ENCODE assay signal across 30 mouse cellular contexts in genomic region chr5:137928439-137928838, GRCm38 (mm10). TPM values are rescaled to one million over a fixed set of nuclear protein-coding genes. Genes with fewer than 3 reads are reported as not detected.
A peak's percentile ranks its signal among the peaks of the same experiment; 100 is the strongest.
DNase-seq lines count a peak whose midpoint lies in the region; ATAC-seq and TF ChIP-seq lines count a peak whose summit lies in the region.
"Had no signal": no experiment of that assay in that cellular context is flagged by ENCODE, and none has a peak within 500 bp of the region (broad histone marks: within the 10 kb centered on the region; RNA-seq: fewer than 3 reads in every experiment).

No protein-coding gene starts in this region.

- H3K9ac ChIP-seq in intestine, embryonic 15.5 days = no peak overlapping the region
- H3K9ac ChIP-seq in intestine, postnatal 0 days (ENCODE audit: low read depth, low read length) = 0 out of 2 replicates have a peak overlapping the region, but pooled peaks have one; percentile 19
- H3K9ac ChIP-seq in heart, embryonic 11.5 days (ENCODE audit: low read depth, low read length) = no peak overlapping the region
- H3K9ac ChIP-seq: embryonic facial prominence, embryonic 13.5 days; embryonic facial prominence, embryonic 15.5 days; forebrain, embryonic 12.5 days had no signal

- ATAC-seq in intestine, embryonic 15.5 days = 0 out of 2 replicates have a peak, but pooled peaks have one; percentile 43
- peak; percentile 86 for ATAC-seq in intestine, postnatal 0 days
- ATAC-seq in heart, embryonic 11.5 days (replicated peaks; ENCODE audit: insufficient number of reproducible peaks, low FRiP score, low TSS enrichment) = no peak
- ATAC-seq: activated CD4-positive, CD25-positive, alpha-beta regulatory T cell, adult 4 months; CD4-positive, CD25-positive, alpha-beta regulatory T cell, adult 4 months; forebrain, embryonic 14.5 days; forebrain, embryonic 16.5 days; Patski had no signal

- no peak overlapping the region for H3K4me2 ChIP-seq in intestine, embryonic 15.5 days (replicated peaks)
- peak overlapping the region; percentile 51 for H3K4me2 ChIP-seq in intestine, postnatal 0 days (replicated peaks; ENCODE audit: low read depth)
- H3K4me2 ChIP-seq in heart, embryonic 11.5 days = no peak overlapping the region
- H3K4me2 ChIP-seq: embryonic facial prominence, embryonic 13.5 days; embryonic facial prominence, embryonic 15.5 days; forebrain, embryonic 12.5 days had no signal

- DNase-seq in R1 (ENCODE audit: low read depth, low spot score) = peak; percentile 39
- DNase-seq in midbrain, embryonic 10.5 days (ENCODE audit: low spot score) = no peak
- no peak for DNase-seq in right cerebral cortex, adult 18-20 months
- DNase-seq in c-Kit-positive CD71-positive TER-119-positive erythroid progenitor cells, embryonic 14.5 days (ENCODE audit: low spot score) = no peak
- DNase-seq: adrenal gland, adult 8-10 months; adrenal gland, postnatal 14 days; adrenal gland, postnatal 36 days; B cell, adult 2 months; cerebellum, adult 11 months; cerebellum, adult 18-20 months; cerebellum, adult 8-10 months; cerebellum, adult 9-11 months; cerebellum, postnatal 14 days; cerebellum, postnatal 36 days had no signal

- H3K36me3 ChIP-seq in E14TG2a.4 (ENCODE audit: insufficient read depth, low read length) = no peaks in the 10 kb centered on the region
- no peaks in the 10 kb centered on the region for H3K36me3 ChIP-seq in intestine, embryonic 15.5 days
- H3K36me3 ChIP-seq in intestine, postnatal 0 days (ENCODE audit: control insufficient read depth, insufficient read depth) = no peaks in the 10 kb centered on the region
- H3K36me3 ChIP-seq in midbrain, embryonic 10.5 days = no peaks in the 10 kb centered on the region
- no peaks in the 10 kb centered on the region for H3K36me3 ChIP-seq in heart, embryonic 11.5 days (ENCODE audit: control insufficient read depth, insufficient read depth, low read length)
- H3K36me3 ChIP-seq: embryonic facial prominence, embryonic 13.5 days; embryonic facial prominence, embryonic 15.5 days; forebrain, embryonic 10.5 days; forebrain, embryonic 12.5 days; G1E had no signal

- 68% methylated on average over 11 of the region's 11 CpGs for WGBS in intestine, embryonic 15.5 days
- WGBS in intestine, postnatal 0 days = 46% methylated on average over 11 of the region's 11 CpGs
- 84% methylated on average over 11 of the region's 11 CpGs for WGBS in midbrain, embryonic 10.5 days
- 75% methylated on average over 11 of the region's 11 CpGs for WGBS in heart, embryonic 11.5 days (ENCODE audit: insufficient replicate concordance)

- peaks cover 44% of the 10 kb centered on the region for H3K4me1 ChIP-seq in E14TG2a.4 (replicated peaks; ENCODE audit: low read depth, low read length)
- H3K4me1 ChIP-seq in intestine, embryonic 15.5 days (replicated peaks) = no peaks in the 10 kb centered on the region
- no peaks in the 10 kb centered on the region; the same call in 1 of the 2 replicates for H3K4me1 ChIP-seq in intestine, postnatal 0 days (replicated peaks; ENCODE audit: control insufficient read depth, insufficient read depth, low read length)
- H3K4me1 ChIP-seq in midbrain, embryonic 10.5 days = no peaks in the 10 kb centered on the region
- H3K4me1 ChIP-seq in heart, embryonic 11.5 days (ENCODE audit: control insufficient read depth, insufficient read depth, low read length) = no peaks in the 10 kb centered on the region
- H3K4me1 ChIP-seq: embryonic facial prominence, embryonic 13.5 days; embryonic facial prominence, embryonic 15.5 days; forebrain, embryonic 10.5 days; forebrain, embryonic 12.5 days had no signal

- peak overlapping the region; percentile 26; the same call in 1 of the 2 replicates for H3K4me3 ChIP-seq in E14TG2a.4 (replicated peaks; ENCODE audit: low read length)
- no peak overlapping the region for H3K4me3 ChIP-seq in intestine, embryonic 15.5 days (replicated peaks)
- H3K4me3 ChIP-seq in intestine, postnatal 0 days (ENCODE audit: low read depth, low read length) = peak overlapping the region; percentile 6; the same call in 1 of the 2 replicates
- no peak overlapping the region for H3K4me3 ChIP-seq in midbrain, embryonic 10.5 days
- no peak overlapping the region for H3K4me3 ChIP-seq in heart, embryonic 11.5 days (ENCODE audit: low read depth, low read length)
- H3K4me3 ChIP-seq: embryonic facial prominence, embryonic 13.5 days; embryonic facial prominence, embryonic 15.5 days; erythroblast, embryonic 14.5 days; forebrain, embryonic 10.5 days; forebrain, embryonic 12.5 days had no signal

- H3K9me3 ChIP-seq in E14TG2a.4 (ENCODE audit: low read length) = no peaks in the 10 kb centered on the region
- H3K9me3 ChIP-seq in intestine, embryonic 15.5 days = no peaks in the 10 kb centered on the region
- H3K9me3 ChIP-seq in intestine, postnatal 0 days (ENCODE audit: control insufficient read depth) = no peaks in the 10 kb centered on the region
- H3K9me3 ChIP-seq in midbrain, embryonic 10.5 days (replicated peaks) = no peaks in the 10 kb centered on the region
- H3K9me3 ChIP-seq in heart, embryonic 11.5 days (replicated peaks; ENCODE audit: control insufficient read depth, low read length) = no peaks in the 10 kb centered on the region
- H3K9me3 ChIP-seq: embryonic facial prominence, embryonic 13.5 days; embryonic facial prominence, embryonic 15.5 days; forebrain, embryonic 10.5 days; forebrain, embryonic 12.5 days; G1E had no signal

- H3K27ac ChIP-seq in intestine, embryonic 15.5 days = 0 out of 2 replicates have a peak overlapping the region, but pooled peaks have one; percentile 4
- H3K27ac ChIP-seq in intestine, postnatal 0 days (ENCODE audit: low read depth, low read length) = peak overlapping the region; percentile 75
- no peak overlapping the region for H3K27ac ChIP-seq in midbrain, embryonic 10.5 days (replicated peaks)
- no peak overlapping the region for H3K27ac ChIP-seq in heart, embryonic 11.5 days (ENCODE audit: low read depth, low read length)
- H3K27ac ChIP-seq: embryonic facial prominence, embryonic 13.5 days; embryonic facial prominence, embryonic 15.5 days; forebrain, embryonic 10.5 days; forebrain, embryonic 12.5 days had no signal

- H3K27me3 ChIP-seq in E14TG2a.4 (ENCODE audit: insufficient read depth, low read length) = no peaks in the 10 kb centered on the region
- no peaks in the 10 kb centered on the region for H3K27me3 ChIP-seq in intestine, embryonic 15.5 days (replicated peaks)
- no peaks in the 10 kb centered on the region for H3K27me3 ChIP-seq in intestine, postnatal 0 days (replicated peaks; ENCODE audit: control insufficient read depth, insufficient read depth, low read length)
- no peaks in the 10 kb centered on the region for H3K27me3 ChIP-seq in midbrain, embryonic 10.5 days (ENCODE audit: low read depth, poor library complexity, severe bottlenecking)
- no peaks in the 10 kb centered on the region for H3K27me3 ChIP-seq in heart, embryonic 11.5 days (ENCODE audit: control insufficient read depth, insufficient read depth, low read length)
- H3K27me3 ChIP-seq: embryonic facial prominence, embryonic 13.5 days; embryonic facial prominence, embryonic 15.5 days; forebrain, embryonic 12.5 days had no signal

- TF ChIP-seq CTCF in E14TG2a.4 (conservative IDR thresholded peaks at IDR 0.05; ENCODE audit: low read length) = no peak
- TF ChIP-seq CTCF in intestine, postnatal 0 days (IDR thresholded peaks at IDR 0.05; ENCODE audit: low read depth) = no peak

RNA-seq across cellular contexts. Expression of gene Cyp3a13, which starts 7.0 kb away (rescaled TPM):
- polyA plus RNA-seq in intestine, embryonic 15.5 days (2015; fragmentation: Nextera tagmentation; extraction: Ambion mirVana) = 32.9 and 33.1 TPM in 2 replicates
- polyA plus RNA-seq in intestine, postnatal 0 days (2015; fragmentation: Nextera tagmentation; extraction: Ambion mirVana) = 119 and 134 TPM in 2 replicates
- polyA plus RNA-seq in midbrain, embryonic 10.5 days (2016; fragmentation: Nextera tagmentation; extraction: Ambion mirVana) = not detected in 2 replicates
- 0.09 TPM in 1 of 2 replicates, not detected in the other for polyA plus RNA-seq in heart, embryonic 11.5 days (2014; fragmentation: Nextera tagmentation; extraction: Ambion mirVana)
- polyA plus RNA-seq: activated CD4-positive, CD25-positive, alpha-beta regulatory T cell, adult 4 months; CD4-positive, CD25-positive, alpha-beta regulatory T cell, adult 4 months; embryonic facial prominence, embryonic 11.5 days; embryonic facial prominence, embryonic 13.5 days; erythroblast, embryonic 14.5 days; forebrain, embryonic 10.5 days; forebrain, embryonic 12.5 days; forebrain, embryonic 14.5 days; forebrain, embryonic 16.5 days; G1E had no signal

RNA-seq across cellular contexts. Expression of gene Gjc3, which starts 34.5 kb away (rescaled TPM):
- polyA plus RNA-seq in intestine, embryonic 15.5 days (2015; fragmentation: Nextera tagmentation; extraction: Ambion mirVana) = 0.64 and 0.81 TPM in 2 replicates
- polyA plus RNA-seq in intestine, postnatal 0 days (2015; fragmentation: Nextera tagmentation; extraction: Ambion mirVana) = 0.69 and 1.0 TPM in 2 replicates
- polyA plus RNA-seq in midbrain, embryonic 10.5 days (2016; fragmentation: Nextera tagmentation; extraction: Ambion mirVana) = 0.02 and 0.05 TPM in 2 replicates
- not detected in 2 replicates for polyA plus RNA-seq in heart, embryonic 11.5 days (2014; fragmentation: Nextera tagmentation; extraction: Ambion mirVana)
- polyA plus RNA-seq: activated CD4-positive, CD25-positive, alpha-beta regulatory T cell, adult 4 months; embryonic facial prominence, embryonic 11.5 days; erythroblast, embryonic 14.5 days; forebrain, embryonic 10.5 days; forebrain, embryonic 12.5 days; G1E; Patski had no signal

RNA-seq across cellular contexts. Expression of gene Azgp1, which starts 52.9 kb away (rescaled TPM):
- polyA plus RNA-seq in intestine, embryonic 15.5 days (2015; fragmentation: Nextera tagmentation; extraction: Ambion mirVana) = 0.14 and 0.25 TPM in 2 replicates
- not detected in 2 replicates for polyA plus RNA-seq in intestine, postnatal 0 days (2015; fragmentation: Nextera tagmentation; extraction: Ambion mirVana)
- polyA plus RNA-seq in midbrain, embryonic 10.5 days (2016; fragmentation: Nextera tagmentation; extraction: Ambion mirVana) = not detected in 2 replicates
- not detected in 2 replicates for polyA plus RNA-seq in heart, embryonic 11.5 days (2014; fragmentation: Nextera tagmentation; extraction: Ambion mirVana)
- polyA plus RNA-seq: CD4-positive, CD25-positive, alpha-beta regulatory T cell, adult 4 months; embryonic facial prominence, embryonic 11.5 days; erythroblast, embryonic 14.5 days; forebrain, embryonic 10.5 days; forebrain, embryonic 12.5 days; forebrain, embryonic 14.5 days; forebrain, embryonic 16.5 days; G1E; Patski had no signal

RNA-seq across cellular contexts. Expression of gene Pilrb2, which starts 56.8 kb away (rescaled TPM):
- 0.74 and 1.2 TPM in 2 replicates for polyA plus RNA-seq in intestine, embryonic 15.5 days (2015; fragmentation: Nextera tagmentation; extraction: Ambion mirVana)
- polyA plus RNA-seq in intestine, postnatal 0 days (2015; fragmentation: Nextera tagmentation; extraction: Ambion mirVana) = 1.8 and 3.4 TPM in 2 replicates
- not detected in 2 replicates for polyA plus RNA-seq in midbrain, embryonic 10.5 days (2016; fragmentation: Nextera tagmentation; extraction: Ambion mirVana)
- polyA plus RNA-seq in heart, embryonic 11.5 days (2014; fragmentation: Nextera tagmentation; extraction: Ambion mirVana) = 2.1 and 2.7 TPM in 2 replicates
- polyA plus RNA-seq: activated CD4-positive, CD25-positive, alpha-beta regulatory T cell, adult 4 months; embryonic facial prominence, embryonic 11.5 days; embryonic facial prominence, embryonic 13.5 days; erythroblast, embryonic 14.5 days; forebrain, embryonic 10.5 days; forebrain, embryonic 12.5 days; forebrain, embryonic 14.5 days; forebrain, embryonic 16.5 days; Patski had no signal

Comparison
In these comparisons a context has a peak if more than half of its experiments do, and no peak if none do; other contexts are left out.
1. H3K4me3 ChIP-seq: peak in E14TG2a.4 (single experiment) and intestine, postnatal 0 days (single experiment); none in intestine, embryonic 15.5 days (single experiment), midbrain, embryonic 10.5 days (single experiment) and heart, embryonic 11.5 days (single experiment).
2. H3K27ac ChIP-seq: peak in intestine, embryonic 15.5 days (single experiment) and intestine, postnatal 0 days (single experiment); none in midbrain, embryonic 10.5 days (single experiment) and heart, embryonic 11.5 days (single experiment).
3. RNA of gene Cyp3a13, which starts 7.0 kb away (polyA plus RNA-seq): 119 to 134 TPM in intestine, postnatal 0 days and 32.9 to 33.1 TPM in intestine, embryonic 15.5 days; 0.09 TPM in heart, embryonic 11.5 days and not detected in midbrain, embryonic 10.5 days; every median in the first group is over 10 times any median in the second.